Mouse (Mus musculus): Measurements from ENCODE around the gene Wdr92.

Gene Wdr92

GRCm38 (mm10) chr11:17181807-17182206 lies at the start of gene Wdr92:
Wdr92 (plus strand) TSS chr11:17182107.
- no peak for DNase-seq (ENCODE audit: low spot score)

- no peak for DNase-seq (ENCODE audit: low spot score)
Measured at GRCm38 (mm10) chr11:17135638-17136037, 46.3 kb upstream of the Wdr92 start.

GRCm38 (mm10) chr11:17138306-17139033 lies 43.4 kb upstream of the Wdr92 start:
- DNase-seq (ENCODE audit: low spot score) = no peak

- peak; percentile 76 for DNase-seq (ENCODE audit: low spot score)
Measured at GRCm38 (mm10) chr11:17158858-17159737, 22.8 kb upstream of the Wdr92 start, which contains the start of gene Ppp3r1. Ppp3r1 (plus strand) TSS chr11:17159263.

GRCm38 (mm10) chr11:17159738-17160241 lies 22.1 kb upstream of the Wdr92 start:
- peak; percentile 32 for DNase-seq (ENCODE audit: low spot score)

- DNase-seq (ENCODE audit: low spot score) = peak; percentile 69
Measured at GRCm38 (mm10) chr11:17160242-17160641, 21.7 kb upstream of the Wdr92 start.

GRCm38 (mm10) chr11:17163956-17164355 lies 18.0 kb upstream of the Wdr92 start:
- no peak for DNase-seq (ENCODE audit: low spot score)

- no peak for DNase-seq (ENCODE audit: low spot score)
Measured at GRCm38 (mm10) chr11:17166627-17167026, 15.3 kb upstream of the Wdr92 start.

GRCm38 (mm10) chr11:17169262-17169661 lies 12.6 kb upstream of the Wdr92 start:
- DNase-seq (ENCODE audit: low spot score) = no peak

- DNase-seq (ENCODE audit: low spot score) = no peak
Measured at GRCm38 (mm10) chr11:17170938-17171729, 10.8 kb upstream of the Wdr92 start.

- DNase-seq (ENCODE audit: low spot score) = no peak
Measured at GRCm38 (mm10) chr11:17172300-17172699, 9.6 kb upstream of the Wdr92 start.

GRCm38 (mm10) chr11:17176638-17177037 lies 5.3 kb upstream of the Wdr92 start:
- no peak for DNase-seq (ENCODE audit: low spot score)

GRCm38 (mm10) chr11:17180753-17181152 lies 1.2 kb upstream of the Wdr92 start:
- no peak for DNase-seq (ENCODE audit: low spot score)

- DNase-seq (ENCODE audit: low spot score) = no peak
Measured at GRCm38 (mm10) chr11:17183165-17183564, 1.3 kb downstream of the Wdr92 start.

- no peak for DNase-seq (ENCODE audit: low spot score)
Measured at GRCm38 (mm10) chr11:17187649-17188048, 5.7 kb downstream of the Wdr92 start.

GRCm38 (mm10) chr11:17188786-17189185 lies 6.9 kb downstream of the Wdr92 start:
- DNase-seq (ENCODE audit: low spot score) = no peak

GRCm38 (mm10) chr11:17192151-17192844 lies 10.4 kb downstream of the Wdr92 start:
- DNase-seq (ENCODE audit: low spot score) = no peak

GRCm38 (mm10) chr11:17199170-17199569 lies 17.3 kb downstream of the Wdr92 start:
- no peak for DNase-seq (ENCODE audit: low spot score)

- no peak for DNase-seq (ENCODE audit: low spot score)
Measured at GRCm38 (mm10) chr11:17199840-17200501, 18.1 kb downstream of the Wdr92 start.

- DNase-seq (ENCODE audit: low spot score) = no peak
Measured at GRCm38 (mm10) chr11:17200936-17201335, 19.0 kb downstream of the Wdr92 start.

GRCm38 (mm10) chr11:17202481-17202880 lies 20.6 kb downstream of the Wdr92 start:
- no peak for DNase-seq (ENCODE audit: low spot score)

Measured in layer of hippocampus, adult 9-10 months (tissue).